Mouse (Mus musculus) forebrain, embryonic 12.5 days (tissue): ENCODE results near the gene Serpina16. TPM values are rescaled to one million over a fixed set of nuclear protein-coding genes. Genes with fewer than 3 reads are reported as not detected.

ENCODE experiments used
- ATAC-seq: fragments of 200-750 bp; cut with Nextera tagmentation; 2 replicates; pipeline ENCODE4 v1.8.0; 2017; ENCODE audit warnings: moderate TSS enrichment; ENCODE audit not compliant: low FRiP score
- H3K27ac ChIP-seq: fragments of 300-500 bp; sonication (generic); 2 replicates; pipeline ENCODE4 v1.5.1; 2016; ENCODE audit warnings: mild to moderate bottlenecking
- H3K27me3 ChIP-seq: fragments of 300-500 bp; sonication (generic); 2 replicates; pipeline ENCODE4 v1.6.1; 2016; ENCODE audit warnings: mild to moderate bottlenecking
- H3K36me3 ChIP-seq: fragments of 300-500 bp; sonication (generic); replicated peaks from 2 replicates; pipeline ENCODE4 v1.6.1; 2016; ENCODE audit warnings: mild to moderate bottlenecking
- H3K4me1 ChIP-seq: fragments of 300-500 bp; sonication (generic); 2 replicates; pipeline ENCODE4 v1.6.1; 2016
- H3K4me2 ChIP-seq: fragments of 300-500 bp; sonication (generic); 2 replicates; pipeline ENCODE4 v1.6.1; 2016; ENCODE audit warnings: mild to moderate bottlenecking, moderate library complexity
- H3K4me3 ChIP-seq: fragments of 300-500 bp; sonication (generic); replicated peaks from 2 replicates; pipeline ENCODE4 v1.5.1; 2016; ENCODE audit warnings: mild to moderate bottlenecking
- H3K9ac ChIP-seq: fragments of 300-500 bp; sonication (generic); 2 replicates; pipeline ENCODE4 v1.6.1; 2016; ENCODE audit warnings: mild to moderate bottlenecking
- H3K9me3 ChIP-seq: fragments of 300-500 bp; sonication (generic); 2 replicates; pipeline ENCODE4 v1.6.1; 2016
- WGBS: fragments of 180-500 bp; shearing (Covaris S2); methylation state at CpG from one replicate; pipeline ENCODE4 v1.1.7; 2016; 5-methylcytosine and 5-hydroxymethylcytosine counted together
- polyA plus RNA-seq: library from polyadenylated mRNA; unstranded; fragments of >200 nt; fragmentation: Nextera tagmentation; extraction: Ambion mirVana; gene quantifications from 2 replicates; pipeline ENCODE4 v1.2.1, GENCODE M21; 2016

Serpina16 gene
- polyA plus RNA-seq, result not detected in 2 replicates

DNA sequence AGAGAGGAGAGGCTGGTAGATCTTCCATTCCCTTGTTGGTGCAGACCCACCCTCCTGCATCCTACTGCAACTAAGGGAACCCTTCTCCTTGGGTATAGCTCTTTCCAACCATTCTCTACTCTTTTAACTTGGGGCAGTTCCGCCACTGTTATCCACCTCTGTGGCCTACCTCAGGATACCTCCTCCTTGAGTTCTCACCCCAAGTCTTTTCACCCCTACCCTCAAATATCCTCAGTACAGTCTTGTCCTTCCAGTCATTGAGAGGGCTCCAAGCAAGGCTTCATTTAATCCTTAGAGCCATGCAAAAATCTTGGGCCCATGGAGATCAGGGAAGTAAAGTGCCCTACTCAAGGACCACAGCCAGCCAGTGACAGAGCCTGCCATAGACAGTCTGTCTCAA is at the start of gene Serpina16:
Gene Serpina16, minus strand, starts transcription at position 101 of the 400 bp plus-strand sequence.
- no peak within 1 kb of the TSS for H3K4me2 ChIP-seq
- no peak for ATAC-seq
- H3K36me3 ChIP-seq, result no peaks in the 10 kb centered on the region
- no peaks in the 10 kb centered on the region for H3K27me3 ChIP-seq
- H3K4me3 ChIP-seq, result no peak within 1 kb of the TSS
- no peak within 1 kb of the TSS for H3K27ac ChIP-seq
- H3K9me3 ChIP-seq, result no peaks in the 10 kb centered on the region
- H3K4me1 ChIP-seq, result no peaks in the 10 kb centered on the region
- no peak within 1 kb of the TSS for H3K9ac ChIP-seq
- 88% methylated on average over 1 of the region's 1 CpGs for WGBS

DNA sequence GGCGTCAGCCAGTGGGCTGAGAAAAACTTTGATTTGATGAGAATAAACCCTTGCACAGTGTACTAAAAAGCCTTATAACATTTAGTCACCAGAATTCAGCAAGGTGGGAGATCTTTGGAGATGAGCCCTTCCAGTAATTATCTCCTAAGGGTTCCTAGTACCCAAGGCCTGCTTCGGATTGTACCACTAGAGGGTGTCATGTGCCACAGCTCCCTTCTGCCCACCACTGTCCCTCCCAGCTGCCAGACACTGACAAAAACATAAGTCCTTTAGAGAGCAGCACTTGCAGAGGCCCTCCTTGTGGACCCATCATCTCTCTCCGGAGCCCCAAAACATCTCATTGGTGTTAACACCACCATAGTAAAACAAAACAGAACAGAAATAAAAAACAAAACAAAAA is 35.6 kb upstream of the Serpina16 start:
- WGBS, result 71% methylated on average over 3 of the region's 3 CpGs
- no peak overlapping the region for H3K9ac ChIP-seq
- H3K4me1 ChIP-seq, result no peaks in the 10 kb centered on the region

DNA sequence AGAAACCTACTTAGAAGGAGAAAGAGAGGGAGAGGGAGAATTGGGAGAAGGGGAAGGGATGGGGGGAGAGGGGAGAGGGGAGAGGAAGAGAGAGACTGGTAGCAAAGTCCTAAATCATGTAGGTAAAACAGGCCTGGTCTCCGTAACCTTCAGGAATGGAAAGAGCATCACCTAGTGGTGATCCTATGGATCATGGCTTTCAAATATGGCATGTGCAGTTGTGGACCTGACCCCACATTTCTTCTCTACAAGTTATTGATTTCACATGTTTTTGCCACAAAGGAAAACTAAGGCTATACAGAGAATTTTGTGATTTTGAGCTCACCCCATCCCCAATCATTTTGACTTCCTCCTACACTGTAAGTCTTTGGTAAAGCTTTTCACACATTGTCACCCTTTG is 34.5 kb upstream of the Serpina16 start:
- H3K4me3 ChIP-seq, result no peak overlapping the region
- no peak overlapping the region for H3K4me2 ChIP-seq
- no peaks in the 10 kb centered on the region for H3K27me3 ChIP-seq
- 60% methylated on average over 1 of the region's 1 CpGs for WGBS
- no peaks in the 10 kb centered on the region for H3K36me3 ChIP-seq
- no peaks in the 10 kb centered on the region for H3K9me3 ChIP-seq
- no peak for ATAC-seq
- no peak overlapping the region for H3K9ac ChIP-seq
- H3K4me1 ChIP-seq, result no peaks in the 10 kb centered on the region
- no peak overlapping the region for H3K27ac ChIP-seq

More for the DNA sequence above, 35.6 kb upstream of the Serpina16 start:
- no peak for ATAC-seq
- Histone ChIP-seq H3K9me3 (no peaks in the 10 kb centered on the region), H3K36me3 (no peaks in the 10 kb centered on the region), H3K4me2 (no peak overlapping the region), H3K27ac (no peak overlapping the region), H3K27me3 (no peaks in the 10 kb centered on the region), H3K4me3 (no peak overlapping the region)

DNA sequence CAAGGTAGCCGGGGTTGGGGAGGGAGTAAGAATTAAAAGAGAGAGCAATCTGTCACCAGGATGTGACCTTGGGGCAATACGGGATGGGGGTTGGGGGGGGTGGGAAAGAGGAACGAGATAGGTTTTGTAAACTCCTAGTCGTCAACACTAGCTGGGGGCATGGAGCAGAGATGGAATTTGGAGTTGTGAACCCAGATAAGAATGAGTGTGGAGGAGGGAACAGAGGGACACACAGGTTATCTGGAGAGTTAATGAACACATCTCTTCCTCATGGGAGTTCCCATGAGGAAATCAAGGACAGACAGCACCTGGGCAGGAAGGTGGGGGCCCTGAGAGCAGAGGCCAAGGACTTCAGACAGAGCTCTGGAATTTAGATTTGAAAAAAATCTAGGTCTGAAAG is 30.2 kb upstream of the Serpina16 start:
- WGBS, result 86% methylated on average over 4 of the region's 4 CpGs
- H3K36me3 ChIP-seq, result no peaks in the 10 kb centered on the region
- no peaks in the 10 kb centered on the region for H3K27me3 ChIP-seq
- H3K4me1 ChIP-seq, result no peaks in the 10 kb centered on the region
- no peak overlapping the region for H3K4me3 ChIP-seq
- no peak overlapping the region for H3K9ac ChIP-seq
- H3K9me3 ChIP-seq, result no peaks in the 10 kb centered on the region
- H3K4me2 ChIP-seq, result no peak overlapping the region
- no peak for ATAC-seq
- no peak overlapping the region for H3K27ac ChIP-seq

DNA sequence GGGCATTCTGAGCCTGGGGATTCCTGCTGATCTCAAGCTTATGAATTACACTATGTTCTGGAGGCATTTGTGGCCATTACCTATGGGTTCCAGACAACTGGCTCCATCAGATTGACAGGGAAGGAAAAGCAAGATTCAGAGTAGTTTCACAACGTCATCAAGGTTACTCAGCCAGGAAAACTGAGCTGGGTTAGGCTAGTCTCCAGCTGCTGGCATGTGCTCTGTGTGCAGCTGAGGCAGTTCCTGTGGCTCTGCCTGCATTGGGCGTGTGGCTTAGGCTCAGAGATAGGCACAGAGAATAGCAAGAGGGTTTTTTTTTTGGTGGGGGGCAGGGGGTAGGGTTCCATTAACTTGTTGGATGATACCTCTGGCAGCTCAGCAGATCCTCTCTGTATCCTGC is 29.6 kb upstream of the Serpina16 start:
- Histone ChIP-seq H3K9me3 (no peaks in the 10 kb centered on the region), H3K27me3 (no peaks in the 10 kb centered on the region), H3K4me3 (no peak overlapping the region), H3K9ac (no peak overlapping the region), H3K4me2 (no peak overlapping the region), H3K27ac (no peak overlapping the region), H3K36me3 (no peaks in the 10 kb centered on the region), H3K4me1 (no peaks in the 10 kb centered on the region)
- no peak for ATAC-seq
- 72% methylated on average over 2 of the region's 2 CpGs for WGBS

DNA sequence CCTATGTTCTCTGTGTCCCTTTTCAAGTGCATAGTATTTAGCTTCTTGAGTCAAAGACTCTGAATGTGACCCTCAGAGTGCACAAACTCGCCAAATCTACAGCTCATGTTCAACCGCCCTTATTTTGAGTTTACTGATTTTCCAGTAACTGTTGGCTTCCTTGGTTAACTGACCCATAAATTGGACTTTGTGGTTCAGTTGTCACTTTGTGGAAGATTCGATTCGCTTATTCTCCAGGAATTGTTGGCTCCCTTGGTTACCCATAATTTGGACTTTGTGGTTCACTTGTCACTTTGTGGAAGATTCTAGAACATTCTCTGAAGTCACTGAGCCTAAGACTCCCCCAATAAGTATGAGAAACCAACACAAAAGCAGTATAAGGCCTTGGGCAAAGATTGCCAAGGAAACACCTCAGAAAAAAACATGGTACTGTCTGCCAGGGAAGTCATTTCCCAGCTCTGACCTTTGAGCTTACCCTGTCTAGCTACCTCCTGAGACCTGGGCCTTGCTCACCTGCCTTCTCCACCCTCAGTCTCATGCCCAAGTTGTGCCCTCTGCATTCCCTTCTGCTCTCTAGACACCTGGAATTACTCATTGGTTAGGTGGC is 24.3 kb upstream of the Serpina16 start:
- Histone ChIP-seq H3K4me3 (no peak overlapping the region), H3K36me3 (no peaks in the 10 kb centered on the region), H3K4me2 (no peak overlapping the region), H3K27ac (no peak overlapping the region), H3K9ac (no peak overlapping the region), H3K4me1 (no peaks in the 10 kb centered on the region), H3K27me3 (no peaks in the 10 kb centered on the region), H3K9me3 (no peaks in the 10 kb centered on the region)
- 87% methylated on average over 4 of the region's 4 CpGs for WGBS
- ATAC-seq, result no peak

DNA sequence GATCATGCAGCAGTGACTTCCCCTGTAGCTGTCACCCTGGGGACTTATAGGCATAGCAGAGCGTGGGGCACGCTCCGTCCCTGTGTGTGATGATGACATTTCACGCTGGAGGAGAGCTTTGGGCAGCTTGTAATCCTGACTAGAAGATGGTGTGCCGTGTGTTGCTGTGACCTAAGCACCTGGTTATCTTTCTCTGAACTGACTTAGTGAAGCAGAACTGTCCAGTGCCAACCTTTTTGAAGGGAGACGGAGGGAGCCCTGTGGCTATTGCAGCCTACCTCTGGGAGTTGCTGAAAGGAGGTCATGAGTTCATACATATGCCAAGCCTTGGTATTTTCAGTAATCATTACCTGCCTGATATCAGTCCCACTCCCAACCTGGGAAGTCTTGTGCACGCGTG is 19.5 kb upstream of the Serpina16 start, which contains the start of gene Serpina1f:
Gene Serpina1f, minus strand, starts transcription at position 101 of the 400 bp plus-strand sequence.
- 92% methylated on average over 8 of the region's 8 CpGs for WGBS
- ATAC-seq, result no peak

DNA sequence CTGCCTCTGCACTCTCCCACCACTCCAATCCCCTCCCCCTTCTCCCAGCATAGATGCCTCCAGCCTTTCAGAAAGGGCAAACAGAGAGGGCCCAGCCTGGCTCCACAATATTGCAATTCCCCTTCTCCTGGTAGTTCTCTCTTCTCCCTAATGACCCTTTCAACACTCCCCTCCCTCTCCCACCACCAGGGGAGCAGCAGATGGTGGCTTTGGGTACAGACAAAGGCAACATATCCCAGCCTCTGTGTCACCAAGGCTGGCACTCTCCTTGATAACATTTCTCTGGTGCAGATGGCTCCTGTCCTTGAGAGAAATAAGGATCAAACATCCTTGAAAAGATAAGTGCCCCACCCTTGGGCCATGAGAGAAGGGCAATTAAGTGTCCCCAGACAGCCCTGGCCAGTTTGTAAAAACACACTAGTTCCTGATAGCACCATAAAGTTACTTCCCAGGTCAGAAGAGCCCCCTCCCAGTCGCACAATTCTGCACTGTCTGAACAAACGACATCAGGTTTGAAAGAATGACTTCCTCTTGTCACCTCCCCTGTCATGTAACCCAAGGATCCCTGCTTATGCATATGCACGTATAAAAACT is 12.4 kb upstream of the Serpina16 start:
- Histone ChIP-seq H3K36me3 (no peaks in the 10 kb centered on the region), H3K27ac (no peak overlapping the region), H3K4me1 (no peaks in the 10 kb centered on the region), H3K4me3 (no peak overlapping the region), H3K27me3 (no peaks in the 10 kb centered on the region), H3K9ac (no peak overlapping the region), H3K9me3 (no peaks in the 10 kb centered on the region), H3K4me2 (no peak overlapping the region)
- WGBS, result 68% methylated on average over 3 of the region's 3 CpGs
- ATAC-seq, result no peak

More for the DNA sequence above, 19.5 kb upstream of the Serpina16 start, which contains the start of gene Serpina1f:
- Histone ChIP-seq H3K9ac (no peak within 1 kb of the TSS), H3K4me1 (no peaks in the 10 kb centered on the region), H3K4me3 (no peak within 1 kb of the TSS), H3K27me3 (no peaks in the 10 kb centered on the region), H3K4me2 (no peak within 1 kb of the TSS), H3K36me3 (no peaks in the 10 kb centered on the region), H3K27ac (no peak within 1 kb of the TSS), H3K9me3 (no peaks in the 10 kb centered on the region)

DNA sequence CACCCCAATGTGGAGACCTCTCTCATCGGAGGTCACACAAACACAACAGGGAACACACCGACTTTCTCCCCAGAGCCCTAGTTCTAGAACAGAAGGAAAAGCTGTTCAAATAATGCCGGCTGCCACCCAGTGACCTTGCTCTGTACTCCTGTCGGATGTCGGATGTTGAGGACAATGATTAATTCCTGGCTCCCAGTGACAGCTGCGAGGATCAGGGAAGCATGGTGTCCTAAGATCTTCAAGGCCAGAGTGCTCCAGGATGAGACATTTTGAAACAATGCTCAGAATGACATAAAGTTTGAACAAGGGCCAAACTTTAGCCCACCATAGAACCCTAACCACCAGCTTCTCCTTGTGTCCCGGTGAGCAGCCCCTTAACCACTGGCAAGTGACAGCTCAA is 11.1 kb upstream of the Serpina16 start:
- 90% methylated on average over 7 of the region's 7 CpGs for WGBS
- Histone ChIP-seq H3K36me3 (no peaks in the 10 kb centered on the region), H3K4me1 (no peaks in the 10 kb centered on the region), H3K27me3 (no peaks in the 10 kb centered on the region), H3K4me3 (no peak overlapping the region), H3K9ac (no peak overlapping the region), H3K4me2 (no peak overlapping the region), H3K9me3 (no peaks in the 10 kb centered on the region), H3K27ac (no peak overlapping the region)
- ATAC-seq, result no peak

DNA sequence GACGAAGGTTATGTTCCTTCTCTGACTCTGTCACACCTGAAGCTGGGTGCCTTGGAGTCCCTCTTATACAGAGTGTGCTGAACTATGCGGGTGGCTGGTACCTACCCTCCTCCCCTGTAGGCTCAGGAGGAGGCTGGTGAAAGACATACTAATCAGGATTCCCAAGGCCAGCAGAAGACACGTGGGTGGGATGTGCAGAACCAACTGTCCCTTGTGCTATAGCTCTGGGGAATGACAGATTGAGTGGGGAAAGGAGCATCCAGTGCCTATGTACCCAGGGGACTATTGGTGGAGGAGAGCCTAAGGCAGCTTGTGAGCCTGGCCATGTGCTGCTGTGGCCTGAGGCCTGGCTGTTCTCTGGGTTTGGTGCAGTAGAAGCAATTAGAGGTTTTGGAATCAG is 10.1 kb upstream of the Serpina16 start:
- H3K9me3 ChIP-seq, result no peaks in the 10 kb centered on the region
- H3K4me3 ChIP-seq, result no peak overlapping the region
- H3K4me1 ChIP-seq, result no peaks in the 10 kb centered on the region
- H3K27me3 ChIP-seq, result no peaks in the 10 kb centered on the region
- WGBS, result 74% methylated on average over 3 of the region's 3 CpGs
- H3K9ac ChIP-seq, result no peak overlapping the region
- no peak overlapping the region for H3K4me2 ChIP-seq
- no peaks in the 10 kb centered on the region for H3K36me3 ChIP-seq
- H3K27ac ChIP-seq, result no peak overlapping the region
- ATAC-seq, result no peak

DNA sequence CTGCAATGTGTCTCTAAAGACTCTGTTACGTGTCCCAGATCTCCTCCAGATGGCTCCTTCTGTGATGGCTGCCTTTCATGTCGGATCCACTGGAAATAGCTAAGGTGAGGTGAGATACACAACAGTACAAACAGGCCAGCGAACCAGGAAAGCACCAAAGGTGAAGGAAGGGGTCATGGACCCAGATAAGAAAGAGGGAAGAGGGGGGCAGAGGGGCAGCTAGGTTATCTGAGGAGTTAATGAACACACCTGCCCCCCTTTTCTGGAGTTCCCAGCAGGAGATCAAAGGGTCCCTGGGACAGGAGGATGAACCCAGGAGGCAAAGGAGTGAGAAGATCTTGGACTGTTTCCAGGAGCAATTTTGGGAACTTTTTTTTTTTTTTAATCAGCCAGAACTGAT is 9.4 kb upstream of the Serpina16 start:
- Histone ChIP-seq H3K4me2 (no peak overlapping the region), H3K4me3 (no peak overlapping the region), H3K27ac (no peak overlapping the region), H3K27me3 (no peaks in the 10 kb centered on the region), H3K9ac (no peak overlapping the region), H3K9me3 (no peaks in the 10 kb centered on the region), H3K4me1 (no peaks in the 10 kb centered on the region), H3K36me3 (no peaks in the 10 kb centered on the region)
- no peak for ATAC-seq
- 87% methylated on average over 3 of the region's 3 CpGs for WGBS

DNA sequence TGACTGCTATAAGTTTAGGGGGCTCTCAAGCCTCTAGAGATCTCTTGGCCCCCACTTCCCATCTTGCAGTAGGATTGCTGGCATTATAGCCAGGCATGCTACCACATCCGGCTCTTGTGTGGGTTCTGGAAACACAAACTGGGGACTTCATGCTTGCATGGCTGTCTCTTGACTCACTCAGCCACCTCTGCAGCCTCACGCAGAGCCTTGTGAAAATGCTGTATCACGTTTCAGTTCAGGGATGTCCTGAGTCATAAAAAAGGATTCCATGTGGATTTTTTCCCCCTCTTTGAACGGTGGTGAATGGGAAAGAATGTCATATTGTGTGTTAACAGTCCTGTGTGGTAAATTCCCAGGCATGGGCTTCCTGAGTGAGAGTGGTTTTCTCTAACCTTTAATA is 7.8 kb upstream of the Serpina16 start:
- Histone ChIP-seq H3K9me3 (no peaks in the 10 kb centered on the region), H3K27me3 (no peaks in the 10 kb centered on the region), H3K9ac (no peak overlapping the region), H3K36me3 (no peaks in the 10 kb centered on the region), H3K4me1 (no peaks in the 10 kb centered on the region), H3K27ac (no peak overlapping the region), H3K4me3 (no peak overlapping the region), H3K4me2 (no peak overlapping the region)
- no peak for ATAC-seq
- 69% methylated on average over 4 of the region's 4 CpGs for WGBS

DNA sequence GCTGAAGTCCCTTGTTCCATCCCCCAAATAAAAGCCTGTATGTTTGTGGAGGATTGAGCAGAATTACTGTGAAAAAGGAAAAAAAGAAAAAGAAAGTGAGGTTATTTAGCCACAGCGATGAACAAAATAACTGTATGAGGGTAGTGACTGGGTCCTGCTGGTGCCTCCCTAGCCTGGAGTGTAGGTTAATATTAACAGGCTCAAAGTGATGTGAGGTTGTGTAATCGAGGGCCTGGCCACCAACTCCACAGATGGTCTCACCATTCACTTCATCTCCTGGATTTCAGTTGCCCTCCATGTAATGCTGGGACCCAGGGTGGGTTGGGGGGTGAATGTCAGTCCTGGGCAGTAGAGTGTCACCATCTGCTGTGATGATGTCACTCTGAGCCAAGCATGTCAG is 5.8 kb upstream of the Serpina16 start:
- Histone ChIP-seq H3K27me3 (no peaks in the 10 kb centered on the region), H3K9ac (no peak overlapping the region), H3K4me3 (no peak overlapping the region), H3K27ac (no peak overlapping the region), H3K4me1 (no peaks in the 10 kb centered on the region), H3K4me2 (no peak overlapping the region), H3K36me3 (no peaks in the 10 kb centered on the region), H3K9me3 (no peaks in the 10 kb centered on the region)
- 76% methylated on average over 2 of the region's 2 CpGs for WGBS
- no peak for ATAC-seq
